Mouse (Mus musculus) erythroblast, embryonic 14.5 days (primary cell): ENCODE results near the gene Mink1.

Experiments used
- GATA1 ChIP-seq: IDR thresholded peaks from 2 replicates; pipeline ENCODE4 v1.6.1; 2012; ENCODE audit warnings: low read length, inconsistent platforms, mixed read lengths
- TAL1 ChIP-seq: IDR thresholded peaks from 3 replicates; pipeline ENCODE4 v1.6.1; 2012; ENCODE audit warnings: low read length, inconsistent platforms, mixed read lengths

GRCm38 (mm10) chr11:70564276-70564873 is 1.7 kb downstream of the Mink1 start:
- TF ChIP-seq GATA1: no peak
- no peak for TF ChIP-seq TAL1
